Mouse (Mus musculus) MEL (cell line): ENCODE results near the gene Itpr1. TPM values are rescaled to one million over a fixed set of nuclear protein-coding genes. Genes with fewer than 3 reads are reported as not detected.

ENCODE experiments used
- DNase-seq: peaks from one replicate; pipeline ENCODE4 v3.0.0; 2011; ENCODE audit warnings: low read depth, low spot score
- H3K27ac ChIP-seq: 2 replicates; pipeline ENCODE4 v1.5.1; 2012; ENCODE audit warnings: low read depth, mild to moderate bottlenecking, control low read depth, low read length, moderate library complexity; ENCODE audit not compliant: control insufficient read depth
- H3K27me3 ChIP-seq, 2 experiments: fragments of 150-350 bp in 1 of 2; sonication (generic) in 1 of 2; 2 replicates each; pipeline ENCODE4 v1.6.1; 2012; ENCODE audit warnings: low read length in 2 of 2, mild to moderate bottlenecking in 2 of 2, improper control_type of control experiment in 1 of 2, moderate library complexity in 1 of 2; ENCODE audit not compliant: insufficient read depth in 2 of 2, control insufficient read depth in 1 of 2
- H3K36me3 ChIP-seq, 2 experiments: 2 replicates each; pipeline ENCODE4 v1.6.1; 2012 to 2014; ENCODE audit warnings: low read length in 2 of 2, improper control_type of control experiment in 1 of 2, inconsistent platforms in 1 of 2, mild to moderate bottlenecking in 1 of 2; ENCODE audit not compliant: insufficient read depth in 2 of 2, control insufficient read depth in 1 of 2
- H3K4me1 ChIP-seq, 2 experiments: fragments of 150-350 bp in 1 of 2; sonication (generic) in 1 of 2; 2 replicates each; pipeline ENCODE4 v1.6.1; 2012; ENCODE audit warnings: low read length in 2 of 2, improper control_type of control experiment in 1 of 2, mild to moderate bottlenecking in 1 of 2; ENCODE audit not compliant: insufficient read depth in 2 of 2, control insufficient read depth in 1 of 2
- H3K4me3 ChIP-seq, 2 experiments: fragments of 150-350 bp in 1 of 2; sonication (generic) in 1 of 2; 2 replicates each; pipeline ENCODE4 v1.5.1; 2012; ENCODE audit warnings: low read depth in 2 of 2, low read length in 2 of 2, mild to moderate bottlenecking in 2 of 2, moderate library complexity in 2 of 2, control low read depth in 1 of 2, improper control_type of control experiment in 1 of 2; ENCODE audit not compliant: control insufficient read depth in 1 of 2, insufficient read depth in 1 of 2
- H3K79me2 ChIP-seq: 2 replicates; pipeline ENCODE4 v1.6.1; 2012; ENCODE audit warnings: mild to moderate bottlenecking, low read length, moderate library complexity; ENCODE audit not compliant: control insufficient read depth, poor library complexity, insufficient read depth
- H3K9ac ChIP-seq: 2 replicates; pipeline ENCODE4 v1.6.1; 2012; ENCODE audit warnings: low read depth, mild to moderate bottlenecking, control low read depth, low read length, moderate library complexity; ENCODE audit not compliant: control insufficient read depth, poor library complexity, severe bottlenecking
- H3K9me3 ChIP-seq: fragments of 150-350 bp; sonication (generic); replicated peaks from 2 replicates; pipeline ENCODE4 v1.6.1; 2012; ENCODE audit warnings: mild to moderate bottlenecking, low read length, improper control_type of control experiment, moderate library complexity; ENCODE audit not compliant: insufficient read depth
- BHLHE40 ChIP-seq: IDR thresholded peaks from 2 replicates; pipeline ENCODE4 v1.6.1; 2012; ENCODE audit warnings: low read depth, mild to moderate bottlenecking, inconsistent platforms, low read length, improper control_type of control experiment, borderline replicate concordance
- CHD1 ChIP-seq: IDR thresholded peaks from 2 replicates; pipeline ENCODE4 v1.6.1; 2012; ENCODE audit warnings: low read depth, mild to moderate bottlenecking, inconsistent platforms, low read length, improper control_type of control experiment
- CHD2 ChIP-seq: IDR thresholded peaks from 2 replicates; pipeline ENCODE4 v1.6.1; 2011; ENCODE audit warnings: low read length, improper control_type of control experiment
- ELF1 ChIP-seq: IDR thresholded peaks from 2 replicates; pipeline ENCODE4 v1.6.1; 2014; ENCODE audit warnings: low read depth, mild to moderate bottlenecking, inconsistent platforms, low read length, improper control_type of control experiment, moderate library complexity
- EP300 ChIP-seq, 2 experiments: IDR thresholded peaks; 2 replicates each; pipeline ENCODE4 v1.6.1; 2011; ENCODE audit warnings: improper control_type of control experiment in 2 of 2, low read length in 2 of 2, low read depth in 1 of 2, mild to moderate bottlenecking in 1 of 2
- ETS1 ChIP-seq: IDR thresholded peaks from 2 replicates; pipeline ENCODE4 v1.6.1; 2012; ENCODE audit warnings: low read depth, mild to moderate bottlenecking, inconsistent platforms, low read length, improper control_type of control experiment, moderate library complexity
- HCFC1 ChIP-seq: IDR thresholded peaks from 2 replicates; pipeline ENCODE4 v1.6.1; 2012; ENCODE audit warnings: low read depth, mild to moderate bottlenecking, inconsistent platforms, low read length, improper control_type of control experiment, moderate library complexity
- MAFK ChIP-seq: IDR thresholded peaks from 2 replicates; pipeline ENCODE4 v1.6.1; 2011; ENCODE audit warnings: low read depth, mild to moderate bottlenecking, low read length, improper control_type of control experiment, borderline replicate concordance
- MAZ ChIP-seq: IDR thresholded peaks from 2 replicates; pipeline ENCODE4 v1.6.1; 2012; ENCODE audit warnings: low read depth, mild to moderate bottlenecking, inconsistent platforms, low read length, improper control_type of control experiment
- MEF2A ChIP-seq: IDR thresholded peaks from 2 replicates; pipeline ENCODE4 v1.6.1; 2014; ENCODE audit warnings: low read depth, mild to moderate bottlenecking, inconsistent platforms, low read length, improper control_type of control experiment; ENCODE audit not compliant: poor library complexity, insufficient replicate concordance, severe bottlenecking; ENCODE audit errors: extremely low read depth
- MXI1 ChIP-seq: IDR thresholded peaks from 2 replicates; pipeline ENCODE4 v1.6.1; 2011; ENCODE audit warnings: mild to moderate bottlenecking, low read depth, low read length, improper control_type of control experiment
- MYB ChIP-seq: IDR thresholded peaks from 2 replicates; pipeline ENCODE4 v1.6.1; 2011; ENCODE audit warnings: mild to moderate bottlenecking, low read depth, low read length, improper control_type of control experiment
- MYC ChIP-seq: IDR thresholded peaks from 2 replicates; pipeline ENCODE4 v1.6.1; 2011; ENCODE audit warnings: low read depth, mild to moderate bottlenecking, low read length, improper control_type of control experiment, moderate library complexity
- POLR2A ChIP-seq, 2 experiments: IDR thresholded peaks; 2 replicates each; pipeline ENCODE4 v1.6.1; 2011 to 2012; ENCODE audit warnings: low read length in 2 of 2, mild to moderate bottlenecking in 2 of 2, control low read depth in 1 of 2, improper control_type of control experiment in 1 of 2, low read depth in 1 of 2, moderate library complexity in 1 of 2; ENCODE audit not compliant: control insufficient read depth in 1 of 2, insufficient read depth in 1 of 2, poor library complexity in 1 of 2
- SMC3 ChIP-seq: IDR thresholded peaks from 2 replicates; pipeline ENCODE4 v1.6.1; 2011; ENCODE audit warnings: low read depth, low read length, improper control_type of control experiment
- TAL1 ChIP-seq: IDR thresholded peaks from 2 replicates; pipeline ENCODE4 v1.6.1; 2012; ENCODE audit warnings: mild to moderate bottlenecking, inconsistent platforms, low read length, moderate library complexity, mixed read lengths
- TCF12 ChIP-seq: IDR thresholded peaks from 2 replicates; pipeline ENCODE4 v1.6.1; 2014; ENCODE audit warnings: low read depth, mild to moderate bottlenecking, inconsistent platforms, low read length, improper control_type of control experiment, moderate library complexity
- UBTF ChIP-seq: IDR thresholded peaks from 2 replicates; pipeline ENCODE4 v1.6.1; 2012; ENCODE audit warnings: low read depth, mild to moderate bottlenecking, inconsistent platforms, low read length, improper control_type of control experiment, moderate library complexity, borderline replicate concordance; ENCODE audit not compliant: insufficient read depth
- USF1 ChIP-seq: IDR thresholded peaks from 2 replicates; pipeline ENCODE4 v1.6.1; 2014; ENCODE audit warnings: low read depth, mild to moderate bottlenecking, inconsistent platforms, low read length, improper control_type of control experiment, moderate library complexity
- USF2 ChIP-seq, 2 experiments: IDR thresholded peaks; 2 replicates each; pipeline ENCODE4 v1.6.1; 2011 to 2012; ENCODE audit warnings: improper control_type of control experiment in 2 of 2, low read length in 2 of 2, borderline replicate concordance in 1 of 2, inconsistent platforms in 1 of 2, low read depth in 1 of 2, mild to moderate bottlenecking in 1 of 2; ENCODE audit not compliant: insufficient read depth in 1 of 2
- ZC3H11A ChIP-seq: IDR thresholded peaks from 2 replicates; pipeline ENCODE4 v1.6.1; 2012; ENCODE audit warnings: low read depth, mild to moderate bottlenecking, inconsistent platforms, low read length, improper control_type of control experiment
- ZNF384 ChIP-seq: IDR thresholded peaks from 2 replicates; pipeline ENCODE4 v1.6.1; 2012; ENCODE audit warnings: low read depth, mild to moderate bottlenecking, inconsistent platforms, low read length, improper control_type of control experiment
- polyA plus RNA-seq, 2 experiments: library from polyadenylated mRNA; stranded (reverse) in 1 of 2; unstranded in 1 of 2; fragments of >175 nt in 1 of 2; fragments of >200 nt in 1 of 2; gene quantifications; 2 replicates each; pipeline versions ENCODE4 v1.2.1 to v1.2.4; 2012; ENCODE audit warnings: low replicate concordance in 2 of 2, low read depth in 1 of 2; ENCODE audit not compliant: insufficient read length in 2 of 2, insufficient read depth in 1 of 2, missing spikeins in 1 of 2
- total RNA-seq: library from RNA; depleted of rRNA; stranded (reverse); fragments of 300-350 nt; gene quantifications from 2 replicates; pipeline ENCODE4 v1.2.3, GENCODE M21; 2012

Gene Itpr1
- total and polyA plus RNA-seq, 3 experiments = 15.6 to 19.0 TPM; not detected in 1

DNA sequence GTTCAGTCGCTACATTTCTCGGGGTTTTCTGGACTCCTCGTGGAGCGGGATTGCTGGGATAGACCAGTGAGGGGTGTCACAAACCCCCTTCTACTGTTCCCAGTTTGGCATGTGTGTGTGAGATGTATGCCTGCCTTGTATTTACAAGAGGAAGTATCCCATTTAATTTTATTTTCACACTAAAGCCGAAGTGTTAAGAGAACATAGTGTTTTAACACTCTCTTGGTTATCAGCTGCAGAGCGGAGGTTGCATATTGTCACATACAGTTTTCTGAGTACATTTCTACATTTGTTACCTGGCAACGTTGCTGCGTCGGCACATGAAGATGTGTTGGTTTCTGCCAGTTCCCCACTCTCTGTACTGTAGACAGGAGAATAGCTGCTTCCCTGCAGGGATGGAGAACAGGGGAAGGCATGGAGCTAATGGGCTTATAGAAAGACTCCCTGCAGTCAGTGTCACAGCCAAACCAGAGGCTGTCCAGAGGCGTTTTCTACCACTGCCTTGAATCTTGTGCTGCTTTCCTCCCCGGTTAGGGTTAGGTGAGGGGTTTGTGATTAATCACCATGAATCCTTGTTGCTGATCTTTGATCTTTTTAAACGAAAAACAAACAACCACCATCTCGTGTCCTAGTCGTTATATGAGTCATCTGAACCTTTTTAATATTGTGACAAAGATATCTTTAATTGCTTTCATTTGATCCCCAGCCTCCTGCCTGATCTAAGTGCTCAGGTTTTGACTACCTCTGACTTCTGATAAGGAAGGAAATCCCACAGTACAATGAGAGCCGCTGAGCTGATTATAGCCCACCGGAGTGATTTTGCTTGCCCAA, 241.4 kb downstream of the Itpr1 start:
- H3K79me2 ChIP-seq = no peaks in the 10 kb centered on the region
- TF ChIP-seq TCF12 = no peak
- no peak for TF ChIP-seq MAFK
- TF ChIP-seq ETS1 = no peak
- TF ChIP-seq MYC = no peak
- TF ChIP-seq MAZ = no peak
- no peak for TF ChIP-seq ZNF384
- TF ChIP-seq TAL1 = no peak
- no peak for TF ChIP-seq ELF1
- no peak for TF ChIP-seq USF1
- TF ChIP-seq CHD1 = no peak
- TF ChIP-seq SMC3 = no peak
- TF ChIP-seq MEF2A = no peak
- DNase-seq = no peak
- no peaks in the 10 kb centered on the region for H3K9me3 ChIP-seq
- H3K4me1 ChIP-seq = no peaks in the 10 kb centered on the region
- no peak overlapping the region for H3K27ac ChIP-seq
- no peaks in the 10 kb centered on the region for H3K36me3 ChIP-seq
- H3K4me3 ChIP-seq = no peak overlapping the region
- no peak overlapping the region for H3K9ac ChIP-seq
- H3K27me3 ChIP-seq = no peaks in the 10 kb centered on the region

DNA sequence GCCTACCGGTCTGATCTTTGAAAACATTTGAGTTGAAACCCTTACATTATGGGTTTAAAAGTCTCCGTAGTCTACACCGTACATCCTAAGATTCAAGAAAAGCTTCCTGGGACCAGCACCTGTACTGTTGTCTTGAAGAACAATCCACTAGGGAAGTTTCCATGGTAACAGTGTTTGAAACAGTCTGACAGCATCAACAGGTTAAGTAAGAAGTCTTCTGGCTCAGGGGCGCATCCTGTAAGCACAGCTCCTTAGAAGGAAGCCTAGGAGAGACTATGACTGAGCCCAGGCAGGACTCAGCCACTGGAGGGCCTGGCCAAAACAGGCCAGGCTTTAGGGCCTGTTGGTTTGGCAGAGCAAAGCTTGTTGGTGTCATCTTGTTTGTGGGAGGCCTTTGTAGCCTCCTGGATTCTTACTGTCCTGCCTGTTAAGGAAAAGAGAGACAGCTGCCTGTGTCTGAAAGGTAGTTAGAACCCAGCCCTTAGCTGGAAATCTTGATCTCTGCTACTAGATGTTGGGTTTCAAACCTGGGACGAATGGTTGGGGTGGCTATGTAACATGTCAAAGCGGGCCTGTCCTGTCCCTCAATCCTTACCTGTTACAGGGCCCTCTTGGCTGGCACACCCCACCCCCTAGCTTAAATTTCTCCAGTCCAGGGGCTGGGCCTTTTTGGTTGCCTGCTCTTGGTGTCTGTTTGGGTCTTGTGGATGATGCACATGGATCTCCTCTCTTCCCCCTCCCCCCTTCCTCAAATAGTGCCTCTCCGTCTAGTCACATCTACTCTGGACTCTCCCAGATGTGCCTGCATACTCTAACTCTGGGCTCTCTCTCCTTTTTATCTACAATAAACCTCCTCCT, 242.3 kb downstream of the Itpr1 start:
- H3K27me3 ChIP-seq = no peaks in the 10 kb centered on the region
- H3K4me3 ChIP-seq = no peak overlapping the region
- H3K79me2 ChIP-seq = no peaks in the 10 kb centered on the region
- H3K27ac ChIP-seq = no peak overlapping the region
- H3K9me3 ChIP-seq = no peaks in the 10 kb centered on the region
- DNase-seq = no peak
- TF ChIP-seq UBTF (no peak), HCFC1 (no peak), MXI1 (no peak), USF2 (IDR thresholded peaks at IDR 0.05; ENCODE audit: borderline replicate concordance in 1 of 2, insufficient read depth in 1 of 2, low read depth in 1 of 2, low read length in 2 of 2) (no peak), BHLHE40 (no peak), MYB (no peak), ELF1 (no peak), MYC (no peak), ZC3H11A (no peak), POLR2A (IDR thresholded peaks at IDR 0.05; ENCODE audit: control insufficient read depth in 1 of 2, insufficient read depth in 1 of 2, low read depth in 1 of 2, low read length in 2 of 2, poor library complexity in 1 of 2) (no peak), MAZ (no peak), CHD2 (no peak), ZNF384 (no peak), EP300 (IDR thresholded peaks at IDR 0.05; ENCODE audit: low read depth in 1 of 2, low read length in 2 of 2) (no peak)
- H3K36me3 ChIP-seq = no peaks in the 10 kb centered on the region
- H3K9ac ChIP-seq = no peak overlapping the region
- no peaks in the 10 kb centered on the region for H3K4me1 ChIP-seq
